Mouse (Mus musculus) retina, embryonic 14.5 days (tissue): ENCODE measurements around the gene Sytl1.
A peak's percentile ranks its signal among the peaks of the same experiment; 100 is the strongest.

Experiments used
- DNase-seq: peaks from one replicate; pipeline ENCODE4 v3.0.0-alpha.2; 2015; ENCODE audit warnings: low spot score

The Sytl1 gene

DNA sequence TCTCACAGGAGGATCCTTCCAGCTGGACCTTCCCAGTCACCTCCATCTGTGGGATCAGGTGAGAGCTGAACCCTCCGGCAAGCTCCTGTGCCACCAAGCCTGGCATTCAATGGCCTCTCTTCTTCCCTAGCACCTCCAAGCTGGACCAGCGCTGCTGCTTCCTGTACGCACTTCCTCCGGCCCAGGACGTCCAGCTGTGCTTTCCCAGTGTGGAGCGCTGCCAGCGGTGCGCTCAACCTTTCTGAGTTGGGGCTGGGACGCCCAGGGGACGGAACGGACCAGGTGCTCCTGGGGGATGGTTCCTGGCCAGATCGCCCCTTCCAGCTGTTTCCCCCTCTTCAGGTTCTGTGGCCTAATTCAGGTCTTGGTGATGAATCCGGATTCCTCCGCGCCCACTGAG lies 15.8 kb downstream of the Sytl1 start:
- DNase-seq: no peak

GRCm38 (mm10) chr4:133244289-133244688 lies 18.6 kb downstream of the Sytl1 start:
- DNase-seq: no peak

- no peak for DNase-seq
Observed at GRCm38 (mm10) chr4:133243538-133243937, 19.4 kb downstream of the Sytl1 start.

GRCm38 (mm10) chr4:133242710-133243109 lies 20.2 kb downstream of the Sytl1 start:
- no peak for DNase-seq

GRCm38 (mm10) chr4:133241910-133242309 lies 21.0 kb downstream of the Sytl1 start:
- no peak for DNase-seq

GRCm38 (mm10) chr4:133240934-133241908 lies 21.7 kb downstream of the Sytl1 start:
- DNase-seq: peak; percentile 85

DNA sequence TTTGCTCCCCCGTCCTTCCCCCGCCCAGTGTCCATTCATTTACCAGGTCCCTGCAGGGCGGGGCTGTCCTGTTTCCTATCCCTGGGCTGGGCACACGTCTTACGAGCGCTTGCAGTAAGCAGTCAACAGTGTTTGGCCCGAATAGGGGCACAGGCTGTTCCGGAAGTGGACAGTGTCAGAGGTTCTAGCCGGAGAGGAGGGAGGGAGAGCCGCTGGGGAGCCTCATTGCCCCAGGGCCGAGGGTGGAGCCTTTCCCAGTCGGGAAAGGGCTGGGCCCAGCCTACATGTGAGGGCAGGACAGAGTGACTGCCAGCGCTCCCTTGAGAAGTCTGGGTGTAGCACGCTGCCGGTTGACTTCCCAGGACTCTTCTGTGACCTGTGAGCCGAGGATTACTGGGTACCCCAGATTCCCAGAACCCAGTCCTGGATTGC lies 22.4 kb downstream of the Sytl1 start, which contains the start of gene Map3k6:
TSS of gene Map3k6 (plus strand) at position 329 of the 432 bp plus-strand sequence.
- peak; percentile 45 for DNase-seq

GRCm38 (mm10) chr4:133237911-133238310 lies 25.0 kb downstream of the Sytl1 start:
- DNase-seq: no peak

DNA sequence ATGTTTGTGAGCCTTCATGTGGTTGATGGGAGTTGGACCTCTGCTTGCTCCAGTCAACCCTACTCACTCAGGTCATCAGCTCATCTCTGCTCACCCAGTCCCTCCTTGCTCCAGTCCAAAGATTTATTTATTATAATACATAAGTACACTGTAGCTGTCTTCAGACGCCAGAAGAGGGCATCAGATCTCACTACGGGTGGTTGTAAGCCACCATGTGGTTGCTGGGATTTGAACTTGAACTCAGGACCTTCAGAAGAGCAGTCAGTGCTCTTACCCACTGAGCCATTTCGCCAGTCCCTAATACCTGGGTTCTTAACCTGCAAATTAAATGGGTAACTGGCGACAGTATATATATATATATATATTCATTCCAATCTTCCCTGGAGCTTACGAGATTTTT lies 27.5 kb downstream of the Sytl1 start:
- no peak for DNase-seq

DNA sequence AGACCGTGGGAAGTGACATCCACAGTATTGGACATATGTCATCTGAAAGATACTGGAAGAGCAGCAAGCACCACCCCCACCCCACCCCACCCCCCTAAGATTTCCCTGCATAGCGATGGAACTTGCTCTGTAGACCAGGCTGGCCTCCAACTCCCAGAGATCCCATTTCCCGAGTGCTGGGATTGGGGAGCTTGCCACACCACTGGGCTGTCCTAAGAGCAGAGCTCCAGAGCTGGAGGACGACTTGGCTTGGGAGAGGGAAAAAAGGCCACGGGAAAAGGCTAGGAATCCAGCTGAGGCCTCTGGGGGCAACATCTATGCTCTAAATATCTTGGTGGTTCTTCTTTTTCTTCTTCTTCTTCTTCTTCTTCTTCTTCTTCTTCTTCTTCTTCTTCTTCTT lies 28.1 kb downstream of the Sytl1 start:
- DNase-seq: no peak

- DNase-seq: peak; percentile 62
Observed at GRCm38 (mm10) chr4:133233285-133233976, 29.5 kb downstream of the Sytl1 start.

DNA sequence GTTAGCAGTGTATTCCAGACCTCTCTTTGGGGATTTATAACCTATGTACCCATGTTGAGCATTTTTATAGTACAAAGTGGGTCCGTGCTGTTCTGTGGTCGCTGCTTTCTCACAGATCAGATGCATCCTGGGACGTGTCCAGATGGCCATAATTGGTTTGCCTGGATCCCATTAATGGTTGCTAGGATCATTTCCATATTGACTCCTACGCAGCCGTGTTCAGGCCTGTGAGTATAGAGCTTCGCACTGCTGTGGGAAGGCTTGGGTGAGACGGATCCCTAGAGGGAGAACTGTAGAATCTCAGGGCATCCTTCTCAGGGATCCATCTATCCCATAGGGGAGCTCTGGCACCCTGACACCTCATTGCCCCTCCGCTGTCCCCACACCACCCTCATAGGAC lies 33.3 kb downstream of the Sytl1 start:
- DNase-seq: no peak

GRCm38 (mm10) chr4:133227636-133228035 lies 35.3 kb downstream of the Sytl1 start:
- DNase-seq: no peak

- DNase-seq: no peak
Observed at GRCm38 (mm10) chr4:133226073-133226472, 36.8 kb downstream of the Sytl1 start.

DNA sequence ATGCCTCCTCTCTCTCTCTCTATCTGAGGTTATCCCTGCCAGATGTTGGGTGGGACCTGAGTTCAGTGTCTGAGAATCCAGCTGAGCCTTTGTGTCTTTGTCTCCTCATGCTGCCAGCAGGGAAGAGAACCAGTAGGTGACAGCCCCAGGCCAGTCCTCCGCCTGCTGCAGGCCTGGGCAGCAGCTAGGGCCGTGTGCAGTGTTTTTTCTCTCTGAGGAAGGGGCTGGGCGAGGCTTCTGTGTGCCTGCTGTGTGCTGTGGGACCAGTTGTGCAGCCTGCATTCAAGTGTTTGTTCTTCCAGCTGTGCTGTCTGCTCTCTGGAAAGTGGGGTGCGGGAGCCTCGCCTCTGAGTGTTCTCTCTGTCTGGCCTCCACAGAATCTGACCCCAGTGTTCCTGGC lies 39.0 kb downstream of the Sytl1 start:
- no peak for DNase-seq

- DNase-seq: no peak
Observed at GRCm38 (mm10) chr4:133221701-133222100, 41.2 kb downstream of the Sytl1 start.

- no peak for DNase-seq
Observed at GRCm38 (mm10) chr4:133220656-133221055, 42.3 kb downstream of the Sytl1 start.

DNA sequence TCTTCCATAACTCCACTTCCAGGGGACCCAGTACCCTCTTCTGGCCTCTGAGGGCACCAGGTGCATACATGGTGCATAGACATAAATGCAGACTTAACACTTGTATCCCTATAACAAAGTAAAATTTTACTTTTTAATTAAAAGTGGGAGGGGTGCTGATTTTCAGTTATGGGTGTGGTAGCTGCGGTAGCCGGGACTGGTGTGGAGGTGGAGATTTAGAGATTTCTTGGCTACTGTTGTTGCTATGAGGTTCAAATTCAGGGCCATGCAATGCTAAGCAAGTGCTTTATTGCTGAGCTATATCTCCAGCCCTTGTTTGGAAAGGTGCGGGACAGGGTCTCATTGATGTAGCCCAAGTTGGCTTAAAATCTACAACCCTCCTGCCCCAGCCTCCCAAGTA lies 44.2 kb downstream of the Sytl1 start:
- DNase-seq: no peak

DNA sequence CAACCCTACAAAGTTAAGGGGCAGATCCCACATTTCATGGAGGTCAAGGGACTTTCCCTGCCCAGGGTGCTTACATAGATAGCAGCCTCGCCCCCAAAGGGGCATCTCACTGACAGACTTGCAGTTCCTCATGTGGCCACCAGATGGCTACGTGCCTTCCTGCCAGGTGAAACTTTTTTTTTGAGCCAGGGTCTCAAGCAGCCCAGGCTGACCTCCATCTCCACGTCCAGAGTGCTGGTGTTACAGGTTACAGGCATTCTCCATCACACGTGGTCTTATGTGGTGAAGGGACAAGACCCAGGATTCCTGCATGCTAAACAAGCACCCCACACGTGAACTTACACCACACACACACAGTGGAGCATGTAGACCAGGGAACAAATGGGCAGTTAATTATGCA lies 45.3 kb downstream of the Sytl1 start:
- DNase-seq: peak; percentile 86

DNA sequence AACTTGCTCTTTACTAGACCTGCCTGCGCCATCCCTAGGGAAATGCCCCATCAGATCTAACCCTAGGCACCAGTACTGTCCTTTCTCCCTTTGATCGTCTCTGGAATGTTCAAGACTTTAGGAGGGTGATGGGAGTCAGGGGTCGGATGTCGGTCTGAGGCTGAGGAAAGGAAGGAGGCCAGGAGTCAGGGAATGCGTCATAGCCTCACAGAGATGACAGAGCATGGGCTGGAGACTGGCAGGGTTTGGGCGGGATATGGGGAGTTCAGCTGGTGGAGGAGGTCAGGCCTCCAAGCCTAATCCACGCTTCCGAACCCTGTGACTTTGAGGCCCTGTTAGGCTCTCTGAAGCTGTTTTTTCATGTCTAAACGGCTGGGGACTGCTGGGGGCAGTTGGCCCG lies 49.3 kb downstream of the Sytl1 start:
- no peak for DNase-seq

DNA sequence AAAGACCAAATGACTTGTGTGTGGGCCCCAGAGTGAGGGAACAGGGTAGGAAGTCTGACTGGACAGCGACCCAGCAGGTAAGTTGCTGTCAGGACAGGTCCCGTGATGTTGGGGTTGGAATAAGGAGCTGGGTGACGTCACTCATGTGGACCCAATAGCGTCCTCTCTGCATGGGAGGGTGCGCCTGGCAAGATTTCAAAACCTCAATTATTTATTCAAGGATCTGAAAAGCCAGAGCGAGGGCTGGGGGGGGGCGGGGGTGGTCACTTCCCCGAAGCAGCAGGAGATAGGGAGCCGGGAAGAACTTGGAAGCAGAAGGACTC lies 49.7 kb downstream of the Sytl1 start:
- no peak for DNase-seq

GRCm38 (mm10) chr4:133212562-133213267 lies 50.2 kb downstream of the Sytl1 start:
- DNase-seq: peak; percentile 83
